Mouse (Mus musculus): ENCODE data around the gene Tmem88. TPM values are rescaled to one million over a fixed set of nuclear protein-coding genes. Genes with fewer than 3 reads are reported as not detected.

Gene Tmem88
- total and polyA plus RNA-seq, 2 experiments: 1.3 to 8.5 TPM

GRCm38 (mm10) chr11:69357690-69358089 is 40.3 kb downstream of the Tmem88 start:
- no peak for DNase-seq (ENCODE audit: extremely low read depth, low read depth, low spot score)
- no peak for TF ChIP-seq POLR2A (IDR thresholded peaks at IDR 0.05; ENCODE audit: extremely low read depth, insufficient read depth, low read length)
- TF ChIP-seq CTCF (IDR thresholded peaks at IDR 0.05; ENCODE audit: low read depth, low read length): no peak
- no peak overlapping the region for H3K9ac ChIP-seq (ENCODE audit: low read depth, low read length)
- no peak overlapping the region for H3K27ac ChIP-seq (replicated peaks; ENCODE audit: insufficient read depth, low read depth, low read length)
- peaks cover 2% of the 10 kb centered on the region; the same call in 1 of the 2 replicates for H3K79me2 ChIP-seq (ENCODE audit: control insufficient read depth, insufficient read depth, low read length)
- H3K36me3 ChIP-seq (ENCODE audit: control insufficient read depth, insufficient read depth, low read length): peaks cover 75% of the 10 kb centered on the region
- no peaks in the 10 kb centered on the region for H3K4me1 ChIP-seq (ENCODE audit: control insufficient read depth, insufficient read depth, low read length)
- no peak overlapping the region for H3K4me3 ChIP-seq (ENCODE audit: insufficient read depth, low read depth, low read length)
- WGBS: 91% methylated on average over 12 of the region's 12 CpGs
- no peaks in the 10 kb centered on the region for H3K27me3 ChIP-seq (ENCODE audit: control insufficient read depth, insufficient read depth, low read length)

GRCm38 (mm10) chr11:69356544-69356943 is 41.5 kb downstream of the Tmem88 start:
- H3K4me1 ChIP-seq (ENCODE audit: control insufficient read depth, insufficient read depth, low read length): no peaks in the 10 kb centered on the region
- no peaks in the 10 kb centered on the region for H3K27me3 ChIP-seq (ENCODE audit: control insufficient read depth, insufficient read depth, low read length)
- H3K27ac ChIP-seq (replicated peaks; ENCODE audit: insufficient read depth, low read depth, low read length): no peak overlapping the region
- DNase-seq (ENCODE audit: extremely low read depth, low read depth, low spot score): no peak
- no peak overlapping the region for H3K9ac ChIP-seq (ENCODE audit: low read depth, low read length)
- H3K79me2 ChIP-seq (ENCODE audit: control insufficient read depth, insufficient read depth, low read length): no peaks in the 10 kb centered on the region
- H3K4me3 ChIP-seq (ENCODE audit: insufficient read depth, low read depth, low read length): no peak overlapping the region
- TF ChIP-seq POLR2A (IDR thresholded peaks at IDR 0.05; ENCODE audit: extremely low read depth, insufficient read depth, low read length) (no peak), CTCF (IDR thresholded peaks at IDR 0.05; ENCODE audit: low read depth, low read length) (no peak)
- 98% methylated on average over 5 of the region's 5 CpGs for WGBS
- peaks cover 77% of the 10 kb centered on the region for H3K36me3 ChIP-seq (ENCODE audit: control insufficient read depth, insufficient read depth, low read length)

Other genes with a start within 250 kb of the Tmem88 start
- not detected in 2 replicates for gene Alox12b, start 241.2 kb downstream of the Tmem88 start, total RNA-seq (2014; rRNA removed)
- not detected in 2 replicates for gene Alox12b, start 241.2 kb downstream of the Tmem88 start, polyA plus RNA-seq (2012; rRNA removed)
- not detected in 2 replicates for gene Alox8, start 200.4 kb downstream of the Tmem88 start, total RNA-seq (2014; rRNA removed)
- not detected in 2 replicates for gene Alox8, start 200.4 kb downstream of the Tmem88 start, polyA plus RNA-seq (2012; rRNA removed)
- gene Gucy2e, start 161.2 kb downstream of the Tmem88 start, total RNA-seq (2014; rRNA removed): not detected in 2 replicates
- not detected in 2 replicates for gene Gucy2e, start 161.2 kb downstream of the Tmem88 start, polyA plus RNA-seq (2012; rRNA removed)
- 2.5 and 3.0 TPM in 2 replicates for gene Cntrob, start 74.5 kb downstream of the Tmem88 start, total RNA-seq (2014; rRNA removed)
- 3.0 and 3.9 TPM in 2 replicates for gene Cntrob, start 74.5 kb downstream of the Tmem88 start, polyA plus RNA-seq (2012; rRNA removed)
- gene Trappc1, start 74.3 kb downstream of the Tmem88 start, total RNA-seq (2014; rRNA removed): 37.5 and 40.9 TPM in 2 replicates
- gene Trappc1, start 74.3 kb downstream of the Tmem88 start, polyA plus RNA-seq (2012; rRNA removed): 35.1 and 38.3 TPM in 2 replicates
- 0.13 and 0.28 TPM in 2 replicates for gene Kcnab3, start 72.0 kb downstream of the Tmem88 start, total RNA-seq (2014; rRNA removed)
- 0.50 and 0.84 TPM in 2 replicates for gene Kcnab3, start 72.0 kb downstream of the Tmem88 start, polyA plus RNA-seq (2012; rRNA removed)
- 0.55 and 0.67 TPM in 2 replicates for gene Rnf227, start 57.8 kb downstream of the Tmem88 start, total RNA-seq (2014; rRNA removed)
- gene Rnf227, start 57.8 kb downstream of the Tmem88 start, polyA plus RNA-seq (2012; rRNA removed): 0.35 and 0.41 TPM in 2 replicates
- gene Chd3, start 28.8 kb downstream of the Tmem88 start, total RNA-seq (2014; rRNA removed): 45.2 and 57.5 TPM in 2 replicates
- gene Chd3, start 28.8 kb downstream of the Tmem88 start, polyA plus RNA-seq (2012; rRNA removed): 55.2 and 80.2 TPM in 2 replicates
- gene Naa38, start 2.7 kb downstream of the Tmem88 start, total RNA-seq (2014; rRNA removed): 86.6 and 91.5 TPM in 2 replicates
- gene Naa38, start 2.7 kb downstream of the Tmem88 start, polyA plus RNA-seq (2012; rRNA removed): 133 and 150 TPM in 2 replicates
- 33.9 and 40.7 TPM in 2 replicates for gene Cyb5d1, start 2.6 kb downstream of the Tmem88 start, total RNA-seq (2014; rRNA removed)
- 21.1 and 22.1 TPM in 2 replicates for gene Cyb5d1, start 2.6 kb downstream of the Tmem88 start, polyA plus RNA-seq (2012; rRNA removed)
- 1.6 and 2.3 TPM in 2 replicates for gene Kdm6b, start 15.4 kb upstream of the Tmem88 start, total RNA-seq (2014; rRNA removed)
- 4.2 and 4.6 TPM in 2 replicates for gene Kdm6b, start 15.4 kb upstream of the Tmem88 start, polyA plus RNA-seq (2012; rRNA removed)
- under 0.01 and 0.09 TPM in 2 replicates for gene Dnah2, start 150.9 kb upstream of the Tmem88 start, total RNA-seq (2014; rRNA removed)
- gene Dnah2, start 150.9 kb upstream of the Tmem88 start, polyA plus RNA-seq (2012; rRNA removed): 0.02 TPM in 2 replicates
- under 0.01 TPM in 1 of 2 replicates, not detected in the other for gene Efnb3, start 162.0 kb upstream of the Tmem88 start, total RNA-seq (2014; rRNA removed)
- 0.11 and 0.17 TPM in 2 replicates for gene Efnb3, start 162.0 kb upstream of the Tmem88 start, polyA plus RNA-seq (2012; rRNA removed)
- gene Wrap53, start 182.0 kb upstream of the Tmem88 start, total RNA-seq (2014; rRNA removed): 5.6 and 6.4 TPM in 2 replicates
- gene Wrap53, start 182.0 kb upstream of the Tmem88 start, polyA plus RNA-seq (2012; rRNA removed): 10.7 and 11.2 TPM in 2 replicates
- gene Trp53, start 182.1 kb upstream of the Tmem88 start, total RNA-seq (2014; rRNA removed): 3.7 and 6.2 TPM in 2 replicates
- 23.5 and 35.4 TPM in 2 replicates for gene Trp53, start 182.1 kb upstream of the Tmem88 start, polyA plus RNA-seq (2012; rRNA removed)
- 0.18 and 0.20 TPM in 2 replicates for gene Atp1b2, start 207.7 kb upstream of the Tmem88 start, total RNA-seq (2014; rRNA removed)
- gene Atp1b2, start 207.7 kb upstream of the Tmem88 start, polyA plus RNA-seq (2012; rRNA removed): 0.40 and 0.46 TPM in 2 replicates
- gene Shbg, start 219.7 kb upstream of the Tmem88 start, total RNA-seq (2014; rRNA removed): not detected in 2 replicates
- gene Shbg, start 219.7 kb upstream of the Tmem88 start, polyA plus RNA-seq (2012; rRNA removed): 0.18 TPM in 1 of 2 replicates, not detected in the other
- 12.3 and 19.4 TPM in 2 replicates for gene Sat2, start 223.8 kb upstream of the Tmem88 start, total RNA-seq (2014; rRNA removed)
- 10.8 and 12.8 TPM in 2 replicates for gene Sat2, start 223.8 kb upstream of the Tmem88 start, polyA plus RNA-seq (2012; rRNA removed)
- gene Fxr2, start 234.8 kb upstream of the Tmem88 start, total RNA-seq (2014; rRNA removed): 18.1 and 19.9 TPM in 2 replicates
- 24.2 and 33.9 TPM in 2 replicates for gene Fxr2, start 234.8 kb upstream of the Tmem88 start, polyA plus RNA-seq (2012; rRNA removed)